Mouse (Mus musculus) lung, postnatal 0 days (tissue): Measurements from ENCODE around the gene Unc119.

Experiments
- CTCF ChIP-seq: IDR thresholded peaks from 2 replicates; pipeline ENCODE4 v1.5.1; 2016; ENCODE audit warnings: antibody characterized with exemption, mild to moderate bottlenecking
- EP300 ChIP-seq: IDR thresholded peaks from 2 replicates; pipeline ENCODE4 v1.6.1; 2016; ENCODE audit warnings: antibody characterized with exemption, mild to moderate bottlenecking, control low read depth

DNA sequence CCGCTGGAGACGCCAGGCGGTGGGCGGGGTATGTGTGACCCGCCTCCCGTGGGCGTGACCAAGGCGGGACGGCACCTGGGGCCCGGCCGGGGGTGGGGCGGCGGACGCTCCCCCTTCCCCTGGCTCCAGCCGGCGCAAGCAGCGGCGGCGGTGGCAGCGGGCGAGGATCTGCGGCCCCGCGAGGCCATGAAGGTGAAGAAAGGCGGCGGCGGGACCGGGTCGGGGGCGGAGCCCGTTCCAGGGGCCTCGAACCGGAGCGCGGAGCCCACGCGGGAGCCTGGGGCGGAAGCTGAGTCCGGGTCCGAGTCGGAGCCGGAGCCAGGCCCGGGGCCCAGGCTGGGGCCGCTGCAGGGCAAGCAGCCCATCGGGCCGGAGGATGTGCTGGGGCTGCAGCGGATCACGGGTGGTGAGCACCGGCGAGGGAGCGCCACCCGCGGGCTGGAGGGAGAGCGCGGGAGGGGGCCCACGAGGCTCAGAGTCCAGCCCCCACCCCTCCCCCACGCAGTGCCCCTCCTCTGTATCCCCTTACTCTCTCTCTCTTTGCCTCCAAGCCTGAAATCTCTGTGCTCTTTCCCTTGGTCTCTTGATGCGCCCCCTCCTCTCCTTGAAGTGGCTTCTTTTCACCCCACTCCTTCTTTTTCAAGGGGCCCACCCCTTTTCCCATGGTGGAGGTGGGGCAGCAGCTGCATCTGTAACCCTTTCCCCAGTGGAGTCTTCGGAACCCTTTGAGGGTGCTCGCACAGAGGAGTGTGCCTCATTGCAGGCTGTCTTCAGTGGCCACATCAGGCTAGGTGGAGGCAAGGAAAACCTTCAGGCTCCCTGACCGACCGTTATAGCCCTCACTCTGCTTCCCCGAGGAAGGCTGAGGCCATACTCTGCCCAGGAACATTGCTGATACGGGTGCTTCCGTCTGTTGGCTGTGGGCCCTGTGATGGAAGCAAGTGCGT lies at the start of gene Unc119:
- TF ChIP-seq CTCF: peak; percentile 8; the same call in 1 of the 2 replicates
- no peak for TF ChIP-seq EP300
